Mouse (Mus musculus) cortical plate, adult 2 months (tissue): ENCODE measurements at regions not wholly inside any gene's neighbourhood (a gene's known extent, or its start where the extent isn't known, plus 50 kb on each side); places are given as distances from the start of the nearest gene placed in this dataset.

Experiments
- CTCF ChIP-seq: fragments of 200-500 bp; IDR thresholded peaks from 2 replicates; pipeline ENCODE4 v1.5.1; 2011; ENCODE audit warnings: mild to moderate bottlenecking, control low read depth, low read length; ENCODE audit not compliant: insufficient read depth; ENCODE audit errors: extremely low read depth
- POLR2A ChIP-seq: fragments of 200-500 bp; IDR thresholded peaks from 2 replicates; pipeline ENCODE4 v1.6.1; 2011; ENCODE audit warnings: mild to moderate bottlenecking, low read length, control low read depth; ENCODE audit not compliant: insufficient read depth; ENCODE audit errors: extremely low read depth

- TF ChIP-seq CTCF (no peak), POLR2A (no peak)
Observed at GRCm38 (mm10) chr2:128241280-128241665, 115.4 kb downstream of the Bcl2l11 start.
